Mouse (Mus musculus) spleen, adult 12 weeks (tissue): ENCODE measurements around the gene Adam1a.
A peak's percentile ranks its signal among the peaks of the same experiment; 100 is the strongest.

Experiments
- DNase-seq: peaks from one replicate; pipeline ENCODE4 v3.0.0; 2022; ENCODE audit warnings: low spot score

Gene Adam1a

DNA sequence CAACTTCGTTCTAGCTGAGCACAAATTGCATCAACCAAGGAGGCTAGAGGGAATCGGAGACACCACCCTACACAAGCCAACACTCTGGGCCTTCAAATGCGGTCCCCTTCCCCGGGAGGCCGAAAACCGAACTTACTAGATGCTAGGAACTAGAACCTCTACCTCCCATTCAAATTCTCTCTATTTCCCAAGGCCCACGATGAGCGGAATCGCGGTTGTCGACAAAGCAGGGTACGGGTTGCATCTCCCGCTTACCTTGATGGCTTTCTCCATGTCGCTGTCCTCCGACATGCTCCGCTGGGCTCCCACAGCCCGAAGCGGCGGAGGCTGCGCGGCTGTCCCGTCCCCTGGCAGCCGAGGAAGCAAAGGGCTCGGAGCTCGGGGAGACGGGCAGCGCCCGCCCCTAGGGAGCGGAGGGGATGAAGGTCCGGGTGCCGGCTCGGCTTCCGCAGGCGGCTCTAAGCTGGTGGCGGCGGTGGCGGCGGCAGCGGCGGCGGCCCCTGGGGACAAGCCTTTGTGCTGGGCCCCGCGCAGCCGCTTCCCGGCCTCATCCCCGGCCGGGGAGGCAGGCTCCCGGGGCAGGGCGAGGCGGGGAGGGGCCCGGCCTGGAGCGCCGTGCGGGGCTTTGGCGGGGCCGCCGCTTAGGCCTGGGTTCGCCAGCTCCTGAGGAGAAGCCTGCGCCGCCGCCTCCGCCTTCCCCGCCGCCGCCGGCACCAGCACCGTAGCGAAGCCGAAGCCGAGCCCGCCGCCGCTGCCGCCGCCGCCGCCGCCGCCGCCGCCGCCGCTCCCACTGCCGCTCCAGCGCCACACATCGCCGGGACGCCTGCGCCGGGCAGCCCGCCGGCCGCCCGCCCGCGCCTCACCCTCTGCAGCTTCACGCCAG lies at the start of gene Adam1a, which contains the start of gene Gm42878:
Adam1a (minus strand) TSS at position 573 of the 883 bp plus-strand sequence.
Gm42878 (minus strand) TSS at position 573 of the 883 bp plus-strand sequence.
- no peak for DNase-seq

DNA sequence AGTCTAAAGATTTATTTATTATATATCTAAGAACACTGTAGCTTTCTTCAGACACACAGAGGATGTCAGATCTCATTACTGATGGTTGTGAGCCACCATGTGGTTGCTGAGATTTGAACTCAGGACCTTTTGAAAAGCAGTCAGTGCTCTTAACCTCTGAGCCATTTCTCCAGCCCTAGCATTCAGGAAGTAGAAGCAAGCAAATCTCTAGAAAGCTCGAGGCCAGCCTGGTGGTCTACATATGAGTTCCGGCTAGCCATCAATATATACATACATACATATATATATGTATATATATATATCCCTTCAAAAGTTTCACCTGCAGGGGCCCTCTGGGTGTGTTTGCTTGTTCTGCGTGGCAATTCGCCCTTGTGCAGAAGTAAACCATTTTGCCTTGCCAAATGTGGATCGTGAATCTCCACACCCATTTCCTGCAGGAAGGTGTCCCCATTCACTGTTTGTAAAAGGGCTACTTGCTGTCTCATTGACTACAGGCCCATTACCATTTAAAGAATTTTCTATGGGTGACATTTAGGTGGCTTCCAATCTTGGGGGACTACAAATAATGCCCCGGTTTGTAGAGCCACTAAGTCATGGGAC lies 49.5 kb upstream of the Adam1a start:
- DNase-seq, result no peak

DNA sequence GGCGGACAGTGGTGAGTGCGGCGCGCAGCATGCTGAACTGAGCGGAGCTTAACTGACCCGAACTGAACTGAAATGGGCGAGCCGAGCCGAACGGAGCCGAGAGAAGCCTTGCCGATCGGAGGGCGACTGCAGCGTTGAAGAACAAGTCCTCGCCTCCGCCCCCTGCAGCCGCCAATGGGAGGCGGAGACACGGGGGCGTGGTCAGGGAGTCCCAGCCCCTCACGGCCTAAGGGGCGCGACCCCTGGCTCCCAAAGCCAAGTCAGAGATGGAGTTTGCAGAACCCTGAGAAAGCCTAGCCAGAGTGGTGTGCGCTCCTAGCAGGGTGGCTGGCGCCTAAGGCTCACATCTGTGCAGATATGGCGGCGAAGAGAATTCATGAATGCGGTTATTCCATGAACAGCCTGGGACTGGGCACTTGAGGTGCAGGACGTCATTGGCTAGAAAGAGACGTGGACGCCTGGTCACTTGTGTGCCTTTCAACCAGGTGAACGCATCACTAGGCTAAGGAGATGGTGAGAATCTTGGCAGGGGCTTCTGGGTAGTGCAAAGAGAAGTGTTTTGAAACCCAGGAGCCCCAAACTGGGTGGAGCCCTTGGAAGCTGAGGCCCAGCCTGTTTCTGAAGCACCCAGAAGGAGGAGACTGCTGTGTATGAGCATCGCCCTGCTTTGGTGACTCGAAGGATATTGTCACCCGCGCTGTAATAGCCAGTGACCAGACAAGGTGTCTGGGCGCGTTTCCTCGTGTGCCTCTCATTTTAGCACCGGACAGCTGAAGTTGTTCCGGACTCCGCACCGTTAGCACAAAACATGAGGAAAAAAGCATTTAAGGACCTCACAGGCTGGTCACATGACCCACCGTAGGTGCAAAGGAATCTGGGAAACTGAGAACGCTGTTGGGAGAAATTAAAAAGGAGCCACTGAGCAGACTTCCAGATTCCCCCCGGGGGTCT lies 48.4 kb upstream of the Adam1a start, which contains the start of gene Aldh2:
Aldh2 (minus strand) TSS at position 374 of the 951 bp plus-strand sequence.
- DNase-seq, result peak; percentile 68

DNA sequence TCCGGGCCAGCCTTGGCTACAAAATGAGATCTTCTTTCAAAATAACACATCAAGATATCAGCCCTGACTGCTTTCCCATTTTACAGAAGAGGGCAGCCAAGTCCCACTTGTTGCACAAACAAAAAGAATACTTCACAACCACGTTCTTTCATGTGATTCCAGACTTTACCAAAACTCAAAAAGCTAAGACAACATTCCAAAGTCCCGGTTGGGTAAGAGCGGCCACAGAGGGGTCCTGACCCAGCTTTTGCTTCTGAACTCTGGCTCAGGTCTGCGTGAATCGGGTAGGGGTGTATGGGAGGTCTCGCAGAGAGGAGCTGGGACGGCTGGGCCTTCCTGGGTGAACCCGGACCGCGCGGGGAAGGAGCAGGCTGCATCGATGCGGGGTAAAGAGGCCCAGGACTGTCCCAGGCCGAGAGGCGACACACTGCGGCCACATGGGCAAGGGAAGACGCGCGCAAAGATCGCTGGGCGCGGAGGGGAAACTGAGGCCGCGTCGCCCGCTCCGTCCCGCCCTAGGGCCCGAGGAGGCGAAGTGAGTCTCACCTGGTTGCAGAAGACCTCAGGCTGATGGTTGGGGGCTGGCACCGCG lies 47.6 kb upstream of the Adam1a start:
- no peak for DNase-seq

DNA sequence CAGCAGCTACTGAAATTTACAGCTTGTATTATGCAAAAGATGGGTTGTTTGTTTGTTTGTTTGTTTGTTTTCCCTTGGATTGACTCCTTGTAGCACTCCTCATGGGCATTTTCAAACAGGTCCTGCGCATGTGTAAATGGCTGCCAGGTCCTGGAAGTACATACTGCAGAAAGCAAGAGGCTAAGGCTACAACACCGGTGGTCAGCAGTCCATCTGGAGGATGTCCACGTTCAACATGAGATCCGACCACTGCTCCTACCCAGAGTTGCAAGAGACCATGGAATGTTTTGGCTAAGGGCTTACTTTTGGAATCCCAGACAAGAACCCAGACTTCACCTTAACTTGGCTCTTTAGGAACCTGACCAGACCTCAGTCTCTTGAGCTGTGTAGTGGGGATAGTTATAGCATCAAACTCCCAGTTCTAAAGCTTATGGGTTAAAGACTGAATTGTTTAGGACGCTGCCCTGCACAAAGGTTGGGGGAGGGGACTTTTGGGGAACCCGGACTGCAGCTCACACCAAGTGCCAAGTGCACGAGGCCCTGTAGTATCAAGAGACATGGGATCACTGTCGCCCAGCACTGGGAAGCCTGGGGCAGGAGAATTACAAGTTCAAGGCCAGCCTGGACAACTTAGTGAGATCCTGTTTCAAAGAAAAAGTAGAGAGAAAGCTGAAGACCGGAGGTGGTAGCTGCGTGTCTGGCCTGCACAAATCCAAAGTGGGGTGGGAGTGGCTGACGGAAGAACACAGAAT lies 47.0 kb upstream of the Adam1a start:
- DNase-seq, result no peak

DNA sequence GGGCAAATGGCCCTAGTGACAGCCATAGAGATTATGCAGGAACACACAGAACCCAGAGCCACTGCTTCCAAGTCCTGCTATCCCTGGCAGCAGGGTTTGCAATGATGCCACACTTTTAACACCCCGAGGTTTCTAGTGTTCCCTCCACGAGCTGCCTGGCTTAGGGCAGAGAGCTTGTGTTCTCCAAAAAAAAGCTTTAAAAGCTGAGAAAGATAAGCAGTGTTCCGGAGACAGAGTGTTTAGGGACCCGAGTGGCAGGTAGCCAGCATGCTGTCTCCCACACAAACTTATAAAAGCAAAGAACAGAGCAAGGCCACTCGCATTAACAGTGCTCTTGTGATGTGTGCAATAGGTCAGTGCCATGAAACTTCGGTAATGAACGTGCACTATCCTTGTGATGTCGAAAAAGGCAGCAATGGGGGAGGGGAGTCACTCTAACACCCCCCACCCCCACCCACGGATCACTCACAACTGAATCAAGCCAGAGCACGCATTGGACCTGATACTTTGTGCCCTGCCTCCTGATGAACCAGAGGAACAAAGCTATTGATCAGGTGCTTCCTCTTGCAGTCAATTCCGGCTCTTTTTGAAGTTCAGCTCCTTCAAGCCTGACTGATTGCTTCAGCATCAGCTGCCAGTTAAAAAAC lies 46.3 kb upstream of the Adam1a start:
- DNase-seq, result no peak

DNA sequence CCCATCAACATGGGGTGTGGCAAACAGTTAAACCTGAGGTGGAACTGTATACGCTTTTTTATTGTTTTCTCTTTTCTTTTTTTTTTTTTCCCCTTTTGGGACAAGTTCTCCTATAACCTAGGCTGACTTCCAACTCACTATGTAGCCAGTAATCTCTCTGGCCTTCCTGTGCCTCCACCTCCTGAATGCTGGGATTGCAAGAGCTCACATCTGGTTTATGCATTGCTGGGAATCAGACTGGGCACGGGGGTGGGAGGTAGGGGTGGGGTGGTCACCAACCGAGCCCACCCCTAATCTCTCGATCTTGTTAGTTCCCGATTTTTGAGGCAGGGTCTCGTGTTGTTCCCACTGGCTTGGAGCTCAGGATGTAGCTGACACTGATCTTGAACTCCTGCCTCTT lies 44.6 kb upstream of the Adam1a start:
- no peak for DNase-seq

DNA sequence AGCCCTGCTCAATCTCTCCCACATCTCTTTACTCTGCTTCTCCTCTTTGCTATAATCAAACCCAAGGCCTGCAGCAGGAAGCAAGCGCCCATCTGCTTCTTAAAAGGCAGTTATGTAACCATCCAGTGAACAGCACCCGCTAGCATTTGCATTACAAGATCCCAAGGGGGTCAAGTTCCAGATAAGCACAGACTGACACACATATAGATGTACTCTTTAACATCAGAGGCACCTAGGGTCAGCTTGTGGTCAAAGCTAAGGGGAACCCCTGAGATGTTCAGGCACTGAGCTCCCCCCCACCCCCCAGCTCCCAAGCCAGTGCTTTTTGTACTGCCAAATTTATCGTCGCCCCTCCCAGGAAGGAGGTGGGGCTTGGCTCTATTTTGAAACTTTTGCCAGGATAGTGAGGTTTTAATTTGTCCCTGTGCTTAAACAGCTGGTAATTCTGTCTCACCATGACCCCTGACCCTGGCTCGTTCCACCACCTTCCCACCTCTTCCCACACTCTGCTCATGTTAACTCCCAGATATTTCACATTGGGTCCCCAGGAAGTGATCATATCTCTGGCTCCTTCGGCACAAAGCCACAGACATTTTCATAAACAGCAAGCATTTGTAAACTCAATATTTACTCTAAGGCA lies 41.2 kb upstream of the Adam1a start:
- peak; percentile 22 for DNase-seq

DNA sequence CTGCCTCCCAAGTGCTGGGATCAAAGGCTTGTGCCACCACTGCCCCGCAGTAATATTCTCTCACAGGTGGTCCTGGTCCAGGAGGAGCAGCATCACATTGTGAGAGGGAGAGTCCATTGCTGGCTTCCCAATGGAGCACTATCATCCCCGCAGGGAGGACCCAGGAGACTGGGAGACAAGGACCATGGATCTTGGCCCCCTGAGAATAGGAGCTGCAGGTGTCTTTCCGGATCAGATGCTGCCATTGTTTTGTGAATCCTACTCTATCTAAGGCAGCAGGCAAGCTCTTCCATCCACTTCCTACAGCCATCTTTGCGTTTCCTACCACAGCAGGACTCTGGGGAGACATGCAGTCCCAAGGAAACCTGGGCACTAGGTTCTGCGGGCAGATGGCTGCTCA lies 40.4 kb upstream of the Adam1a start:
- DNase-seq, result no peak

DNA sequence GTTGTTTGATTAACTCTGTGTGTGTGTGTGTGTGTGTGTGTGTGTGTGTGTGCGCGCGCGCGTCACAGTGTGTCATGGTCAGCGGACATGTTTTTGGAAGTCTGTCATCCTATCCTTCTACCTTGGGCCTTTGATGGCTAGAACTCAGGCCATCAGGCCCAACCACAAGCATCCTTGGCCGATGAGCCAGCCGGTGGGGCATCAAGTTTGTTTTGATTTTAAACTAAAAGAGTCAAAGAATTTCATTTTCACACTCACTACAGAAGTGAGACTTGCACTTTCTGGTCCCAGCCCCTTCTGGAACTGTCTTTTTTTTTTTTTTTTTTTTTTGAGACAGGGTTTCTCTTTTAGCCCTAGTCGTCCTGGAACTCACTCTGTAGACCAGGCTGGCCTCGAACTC lies 39.7 kb upstream of the Adam1a start:
- no peak for DNase-seq

DNA sequence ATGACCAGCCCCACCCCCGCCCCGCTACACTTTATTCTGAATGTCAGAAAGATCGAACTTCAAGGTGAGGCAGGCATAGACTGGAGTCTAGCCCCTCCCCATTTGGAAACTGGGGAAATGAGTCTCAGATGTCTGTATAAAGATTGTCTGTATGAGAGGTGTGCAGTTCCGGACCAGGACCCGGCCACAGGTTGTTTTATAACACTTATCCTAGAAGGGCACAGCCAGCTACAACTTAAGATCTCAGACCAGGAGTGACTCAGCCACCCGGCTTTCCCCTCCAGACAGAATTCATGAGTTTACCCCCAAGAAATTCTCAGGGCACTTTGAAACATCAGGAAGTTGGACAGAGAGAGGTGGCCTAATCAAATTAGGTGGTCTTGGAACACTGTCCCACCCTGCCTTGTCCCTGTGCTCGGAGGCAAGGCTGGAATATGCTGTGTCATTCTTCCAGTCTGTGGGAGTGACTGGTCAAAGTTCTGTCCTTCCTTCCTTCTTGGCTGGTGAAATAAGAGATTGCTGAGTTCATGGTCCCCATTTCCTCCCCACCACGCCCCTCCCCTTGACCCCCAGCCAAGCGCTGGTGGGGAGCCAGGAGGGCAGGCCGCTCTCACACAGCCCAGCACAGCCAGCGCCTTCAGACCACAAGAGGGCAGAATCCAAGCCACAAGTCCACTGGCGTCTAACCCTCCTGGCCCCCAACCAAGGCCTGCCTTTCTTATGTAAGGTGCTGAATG lies 38.7 kb upstream of the Adam1a start:
- DNase-seq, result peak; percentile 29

DNA sequence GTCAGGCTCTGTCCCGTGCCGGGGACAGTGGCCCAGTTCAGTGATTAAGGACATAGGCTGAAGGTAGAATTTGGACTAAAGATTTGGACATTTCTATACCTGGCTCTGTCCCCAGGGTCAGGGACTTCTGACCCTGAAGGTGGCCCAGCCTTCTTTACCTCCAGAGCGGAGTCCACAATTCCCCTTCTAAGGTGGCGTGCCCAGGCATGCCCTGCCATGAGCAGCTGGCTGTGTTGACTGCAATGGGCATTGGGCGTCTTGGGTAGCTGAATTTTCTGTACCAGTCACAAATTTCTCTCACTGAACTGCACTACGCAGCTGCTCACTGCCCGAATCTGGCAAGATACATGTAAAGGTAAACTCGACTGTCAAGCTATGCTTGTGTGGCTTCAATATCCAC lies 36.7 kb upstream of the Adam1a start:
- DNase-seq, result no peak

DNA sequence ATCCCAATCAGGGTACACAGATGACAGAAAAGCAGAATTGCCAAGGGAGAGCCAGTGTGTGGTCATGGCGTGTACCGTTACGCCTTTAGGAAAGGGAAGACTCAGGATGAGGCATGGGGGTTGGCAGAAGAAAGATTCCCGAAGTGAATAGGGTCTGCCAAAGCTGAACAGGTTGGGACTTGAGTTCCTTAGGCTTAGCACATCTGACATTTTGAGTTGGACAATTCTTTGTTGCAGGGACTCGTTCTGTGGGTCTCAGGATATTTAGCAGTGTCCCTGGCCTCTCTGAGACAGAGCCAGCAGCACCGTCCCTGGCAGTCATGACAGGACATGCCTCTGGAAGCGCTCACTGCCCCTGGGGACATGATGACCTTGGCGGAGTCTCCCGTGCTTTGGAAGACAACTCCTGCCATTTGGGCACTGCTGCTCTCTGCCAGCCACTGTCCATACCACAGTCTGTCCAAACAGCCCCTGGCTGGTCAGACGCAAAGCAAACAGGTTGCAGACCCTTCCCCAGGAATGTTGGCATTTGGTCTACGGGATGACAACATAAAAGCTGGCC lies 31.7 kb upstream of the Adam1a start:
- DNase-seq, result no peak

DNA sequence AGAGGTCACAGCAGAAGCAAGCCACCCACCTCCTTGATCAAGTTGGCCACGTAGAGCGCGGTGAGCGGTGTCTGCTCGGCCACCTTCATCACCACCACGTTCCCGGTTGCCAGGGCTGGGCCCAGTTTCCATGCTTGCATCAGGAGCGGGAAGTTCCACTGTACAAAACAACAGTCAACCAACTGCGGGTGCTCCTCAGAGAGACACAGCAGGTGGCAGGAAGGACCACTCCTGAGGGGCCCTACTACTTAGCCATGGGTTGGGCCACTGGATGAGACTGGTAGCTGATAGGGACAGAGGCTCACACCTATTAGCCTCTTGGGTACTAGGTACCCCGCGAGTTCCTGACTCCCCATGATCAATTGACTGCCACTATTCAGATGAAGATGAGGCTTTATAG lies 30.6 kb upstream of the Adam1a start:
- DNase-seq, result no peak

DNA sequence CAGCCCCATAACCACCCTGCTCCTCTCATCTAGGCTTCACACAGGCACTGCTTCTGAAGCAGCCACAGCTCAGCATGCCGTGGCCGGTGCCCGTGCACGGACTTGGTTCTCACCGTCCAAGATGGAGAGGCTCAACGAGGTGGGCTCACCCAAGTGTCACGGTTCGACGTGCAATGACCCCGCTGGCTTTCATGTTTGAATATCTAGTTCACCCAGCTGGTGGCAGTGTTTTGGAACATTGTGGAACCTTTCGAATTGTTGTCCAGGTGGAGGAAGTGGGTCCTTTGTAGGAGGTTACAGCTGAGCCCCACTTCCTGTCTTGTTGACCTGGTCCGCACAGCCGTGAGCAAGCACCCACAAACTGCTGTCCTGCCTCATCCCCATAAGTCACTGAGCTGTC lies 28.9 kb upstream of the Adam1a start:
- no peak for DNase-seq

DNA sequence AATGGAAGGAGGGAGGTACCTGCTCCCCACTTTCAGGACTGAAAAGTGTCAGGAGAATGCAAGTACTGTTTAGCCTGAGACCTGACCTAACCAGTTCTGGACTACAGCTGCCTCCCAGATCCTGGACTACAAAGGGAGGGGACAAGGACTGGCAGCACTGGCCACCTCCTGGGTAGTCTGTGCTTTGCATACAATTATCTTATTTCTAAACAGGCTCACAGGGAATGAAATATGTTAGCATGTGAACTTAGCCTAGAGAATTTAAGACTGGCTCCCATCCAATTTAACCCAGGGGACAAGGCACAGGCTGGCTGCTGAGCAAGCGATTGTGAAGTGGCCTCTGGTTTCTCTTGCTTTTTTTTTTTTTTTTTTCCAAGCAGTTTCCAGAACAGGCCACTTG lies 25.5 kb upstream of the Adam1a start:
- no peak for DNase-seq

DNA sequence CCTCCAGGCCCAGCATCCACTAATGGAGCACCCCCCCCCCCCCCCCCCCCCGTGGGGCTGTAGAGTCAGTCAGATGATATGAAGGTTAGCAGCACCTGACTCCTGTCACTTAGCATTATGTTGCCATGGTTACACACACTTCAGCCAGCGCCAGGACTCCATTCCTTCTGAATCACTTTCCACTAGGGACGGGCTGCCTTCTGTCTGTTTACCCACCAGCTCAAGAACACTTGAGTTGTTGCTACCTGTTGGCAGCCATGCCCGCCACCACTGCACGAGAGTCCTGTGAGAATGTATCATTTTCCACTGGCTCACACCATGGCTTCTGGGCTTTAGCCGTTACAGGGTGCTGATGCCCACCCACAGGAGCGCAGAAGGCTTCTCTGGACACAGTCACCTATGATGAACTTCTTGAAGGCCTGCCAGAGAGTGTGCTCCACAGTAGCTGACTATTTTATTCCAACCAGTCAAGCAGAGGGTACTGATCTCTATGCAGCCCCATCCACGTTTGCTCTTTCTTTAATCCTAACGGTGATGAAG lies 24.7 kb upstream of the Adam1a start:
- DNase-seq, result no peak

DNA sequence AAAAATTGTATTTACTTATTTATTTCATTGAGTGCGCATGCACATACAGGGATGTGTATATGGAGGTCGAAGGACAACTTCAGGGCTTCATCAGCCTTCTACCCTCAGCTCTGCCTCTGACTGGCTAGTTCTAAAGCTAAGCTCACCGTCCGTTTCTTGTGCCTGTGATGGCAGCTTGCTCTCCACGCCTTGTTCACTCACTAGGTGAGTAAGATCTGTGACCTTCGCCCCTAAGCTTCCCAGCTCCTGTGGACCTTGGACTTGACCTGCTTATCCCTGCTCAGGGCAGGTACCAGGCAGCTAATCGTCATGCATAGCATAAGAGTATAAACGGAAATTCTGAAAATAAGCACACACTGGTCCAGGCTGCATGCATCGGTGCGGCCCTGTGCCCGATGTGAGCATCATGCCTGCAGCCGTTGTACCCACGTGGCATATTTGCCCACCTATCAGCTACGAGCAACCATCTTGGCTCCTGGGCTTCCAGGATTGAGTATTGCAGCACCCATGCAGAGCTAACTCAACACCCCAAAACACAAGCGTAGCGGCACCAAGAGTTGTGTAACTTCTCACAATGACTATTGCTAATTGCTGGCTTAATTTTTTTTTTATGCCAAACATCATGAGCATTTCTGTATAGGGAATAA lies 20.9 kb upstream of the Adam1a start:
- DNase-seq, result no peak
